Mouse (Mus musculus) brain, embryonic 14.5 days (tissue): ENCODE measurements at regions not wholly inside any gene's neighbourhood (a gene's known extent, or its start where the extent isn't known, plus 50 kb on each side); places are given as distances from the start of the nearest gene placed in this dataset.

Source experiments
- CTCF ChIP-seq: fragments of 200-500 bp; IDR thresholded peaks from 2 replicates; pipeline ENCODE4 v1.5.1; 2012; ENCODE audit warnings: inconsistent platforms, mild to moderate bottlenecking, moderate library complexity, borderline replicate concordance; ENCODE audit not compliant: insufficient read depth, insufficient read length; ENCODE audit errors: extremely low read depth
- POLR2A ChIP-seq: fragments of 200-500 bp; IDR thresholded peaks from 2 replicates; pipeline ENCODE4 v1.6.1; 2012; ENCODE audit warnings: mild to moderate bottlenecking, inconsistent platforms, borderline replicate concordance; ENCODE audit not compliant: poor library complexity, insufficient read depth, insufficient read length, severe bottlenecking; ENCODE audit errors: extremely low read depth

DNA sequence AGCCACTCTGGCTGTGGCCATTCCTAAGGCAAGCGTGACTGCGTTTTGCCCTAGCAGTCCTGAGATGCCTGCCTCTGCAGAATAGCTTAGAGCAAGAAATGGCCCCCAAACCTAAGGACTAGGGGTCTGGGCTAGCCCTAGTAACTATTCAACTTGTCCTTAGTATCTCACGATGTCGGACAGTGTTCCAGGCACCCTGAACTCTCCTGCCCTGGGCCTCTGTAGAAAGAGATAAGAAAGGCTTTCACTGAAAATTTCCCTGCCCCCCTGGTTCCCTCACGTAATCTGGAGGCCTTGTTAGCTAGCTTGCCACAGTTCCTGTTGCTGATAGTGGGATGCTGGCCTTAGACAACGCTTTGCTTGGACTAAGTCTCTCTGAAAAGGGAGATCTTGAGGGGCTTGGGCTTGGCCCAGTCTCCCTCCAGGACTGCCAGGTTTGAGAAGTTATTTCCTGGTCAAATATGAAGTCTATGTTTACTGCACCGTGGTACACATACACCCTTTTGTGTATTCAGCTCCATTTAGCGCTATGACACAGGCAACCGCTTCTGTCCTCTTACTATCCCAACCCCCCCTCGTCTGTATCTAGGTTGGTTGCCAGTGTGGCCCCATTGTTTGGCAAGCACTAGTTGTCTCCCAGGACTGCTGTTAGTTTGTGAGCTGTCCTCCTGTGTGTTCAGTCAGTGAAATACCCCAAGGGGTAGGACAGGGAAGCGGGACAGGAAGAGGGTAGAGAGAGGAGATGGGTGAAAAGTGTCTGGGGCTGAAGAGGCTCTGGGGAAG, 104.3 kb upstream of the Trpm1 start:
- no peak for TF ChIP-seq CTCF
- TF ChIP-seq POLR2A, result no peak
